Mouse (Mus musculus) T-helper 1 cell (primary cell): ENCODE measurements around the gene Mobp.

Experiments
- in situ Hi-C: fragments of 300-600 bp; cut with MboI, MseI; formaldehyde crosslinking; loops from one replicate; pipeline ENCODE4 v1.15.1; 2025; ENCODE audit warnings: high pct_unique_total_duplicates

Gene Mobp

DNA sequence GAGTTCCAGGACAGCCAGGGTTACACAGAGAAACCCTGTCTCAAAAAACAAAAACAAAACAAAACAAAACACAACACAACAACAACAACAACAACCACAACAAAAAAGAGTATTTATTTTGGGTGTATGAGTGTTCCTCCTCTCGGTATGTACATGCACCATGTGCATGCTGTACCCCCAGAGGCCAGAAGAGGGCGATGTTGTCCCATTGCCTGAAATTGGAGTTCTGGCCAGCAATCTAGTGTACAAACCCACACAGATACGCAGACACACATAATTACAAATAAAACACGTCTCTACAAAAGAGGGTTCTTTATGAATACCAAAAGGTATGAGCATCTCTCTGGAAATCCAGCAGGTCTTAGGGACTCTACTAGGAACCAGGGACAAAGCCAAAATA is 60.6 kb downstream of the Mobp start:
- in situ Hi-C loops = loop anchor here (5.0 kb wide), 1 partner anchor 72 kb away; no protein-coding TSS in a partner anchor

GRCm38 (mm10) chr9:120210865-120211264 is 61.4 kb downstream of the Mobp start:
- in situ Hi-C loops = loop anchor here (5.0 kb wide), 1 partner anchor 71 kb away; no protein-coding TSS in a partner anchor

DNA sequence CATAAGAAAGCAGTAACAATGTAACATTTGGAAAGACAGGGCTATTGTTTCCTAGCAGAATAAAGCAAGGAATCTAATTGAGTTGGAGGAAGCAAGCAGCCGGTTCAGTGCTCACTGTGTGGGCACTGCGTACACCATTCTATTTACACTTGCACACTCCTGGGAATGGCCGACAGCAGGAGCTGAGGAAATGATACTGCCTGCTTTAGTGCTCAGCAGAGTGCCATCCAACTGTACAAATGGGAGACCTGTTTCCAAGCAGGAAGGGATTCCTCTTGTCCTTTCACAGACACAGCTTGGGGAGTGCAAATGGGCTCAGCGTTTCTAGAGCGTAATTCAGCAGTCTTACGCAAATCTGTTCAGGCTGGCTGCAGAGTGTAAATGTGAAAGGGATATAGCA is 63.4 kb downstream of the Mobp start:
- in situ Hi-C loops = loop anchor here (5.0 kb wide), 1 partner anchor 69 kb away; no protein-coding TSS in a partner anchor

DNA sequence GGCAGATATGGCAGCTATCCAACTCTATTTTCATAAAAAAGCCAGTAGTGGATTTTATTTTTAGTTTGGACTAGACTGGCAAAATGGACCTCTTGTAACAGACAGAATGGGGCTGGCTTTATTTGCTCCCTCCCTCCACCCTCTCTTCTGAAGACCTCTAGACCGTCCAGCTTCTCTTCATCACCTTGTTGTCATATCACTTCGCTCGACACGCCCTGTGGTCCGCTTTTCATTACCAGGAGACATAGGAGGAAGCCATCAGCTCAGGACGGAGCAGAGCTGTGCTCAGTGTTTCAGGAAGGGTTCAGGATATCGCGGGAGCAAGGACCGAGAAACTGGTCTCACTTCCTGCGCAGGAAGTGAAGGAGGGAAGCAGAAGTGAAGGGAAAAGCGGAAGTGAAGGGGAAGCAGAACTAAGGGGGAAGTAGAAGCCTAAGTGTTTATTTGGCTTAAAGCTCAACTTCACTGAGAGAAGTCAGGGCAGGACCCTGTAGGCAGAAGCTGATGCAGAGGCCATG is 65.5 kb downstream of the Mobp start:
- in situ Hi-C loops = loop anchor here (5.0 kb wide), 1 partner anchor 67 kb away; no protein-coding TSS in a partner anchor

DNA sequence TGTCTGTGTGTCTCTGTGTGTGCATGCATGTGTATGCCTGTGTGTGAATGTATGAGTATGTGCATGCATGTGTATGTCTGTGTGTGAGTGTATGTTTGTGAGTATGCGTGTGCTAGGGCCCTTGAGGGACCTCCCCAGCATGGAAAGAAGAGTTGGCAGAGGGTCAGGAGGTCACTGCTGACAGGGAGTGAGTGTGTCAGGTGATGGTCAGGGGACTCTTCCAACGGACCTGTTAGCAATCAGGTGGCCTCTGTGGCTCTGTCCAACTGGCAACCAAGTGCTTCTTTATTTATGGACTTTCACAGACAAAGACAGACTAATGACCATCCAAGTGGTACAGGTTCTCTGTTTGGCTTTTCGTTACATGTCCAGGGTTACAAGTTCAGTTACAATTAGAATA is 69.9 kb downstream of the Mobp start:
- in situ Hi-C loops = no loop called here
